Mouse (Mus musculus): Measurements from ENCODE around the gene Rab37. TPM values are rescaled to one million over a fixed set of nuclear protein-coding genes. Genes with fewer than 3 reads are reported as not detected.

Gene Rab37
- total RNA-seq, 2 experiments from 2014 or later: 3.3 to 3.4 TPM

DNA sequence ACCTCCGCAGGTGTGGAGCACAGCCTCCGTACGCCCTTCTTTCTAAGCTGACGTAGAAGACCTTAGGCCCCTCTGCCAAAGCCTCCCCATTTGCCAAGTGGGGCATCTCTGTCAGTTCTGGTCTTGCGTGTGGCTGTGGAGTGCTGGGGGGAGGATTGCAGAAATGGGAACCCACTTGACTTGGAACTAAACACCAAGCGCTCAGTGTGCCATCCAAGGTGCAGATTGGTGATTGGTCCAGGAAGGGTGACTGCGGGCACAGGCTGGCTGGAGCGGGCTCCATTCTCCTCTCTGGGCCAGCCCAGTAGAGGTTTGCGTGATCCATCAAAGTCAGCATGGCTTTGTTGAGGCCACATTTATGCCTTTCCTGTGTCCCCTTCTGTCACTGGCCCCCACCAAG lies 111.5 kb downstream of the Rab37 start:
- H3K27ac ChIP-seq: no peak overlapping the region
- H3K4me3 ChIP-seq: no peak overlapping the region
- TF ChIP-seq CTCF (conservative IDR thresholded peaks at IDR 0.05): no peak
- DNase-seq (ENCODE audit: low spot score in 2 of 2): no peak

DNA sequence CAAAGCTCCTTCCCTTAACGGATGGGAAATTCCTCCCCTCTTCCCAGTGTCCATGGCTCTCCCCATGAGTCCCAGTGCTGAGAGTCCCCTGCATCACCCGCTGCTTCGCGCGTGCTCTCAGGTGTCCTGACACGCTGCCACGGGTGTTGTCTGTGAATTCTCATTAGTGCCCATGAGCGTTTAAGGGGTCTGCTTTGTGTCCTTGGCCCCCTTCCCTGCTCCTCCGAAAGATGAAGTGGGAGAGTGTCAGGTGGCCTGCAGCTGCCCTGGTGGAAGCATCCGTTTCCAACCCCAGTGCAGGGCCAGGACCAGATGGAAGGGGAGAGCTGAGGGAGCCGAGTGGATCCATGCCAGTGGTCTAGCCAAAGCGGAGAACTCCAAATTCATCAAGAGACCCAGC lies 116.9 kb downstream of the Rab37 start:
- no peak for TF ChIP-seq CTCF (conservative IDR thresholded peaks at IDR 0.05)
- no peak for DNase-seq (ENCODE audit: low spot score in 2 of 2)
- no peak overlapping the region for H3K4me3 ChIP-seq
- H3K27ac ChIP-seq: peak overlapping the region; percentile 28; the same call in 1 of the 2 replicates

DNA sequence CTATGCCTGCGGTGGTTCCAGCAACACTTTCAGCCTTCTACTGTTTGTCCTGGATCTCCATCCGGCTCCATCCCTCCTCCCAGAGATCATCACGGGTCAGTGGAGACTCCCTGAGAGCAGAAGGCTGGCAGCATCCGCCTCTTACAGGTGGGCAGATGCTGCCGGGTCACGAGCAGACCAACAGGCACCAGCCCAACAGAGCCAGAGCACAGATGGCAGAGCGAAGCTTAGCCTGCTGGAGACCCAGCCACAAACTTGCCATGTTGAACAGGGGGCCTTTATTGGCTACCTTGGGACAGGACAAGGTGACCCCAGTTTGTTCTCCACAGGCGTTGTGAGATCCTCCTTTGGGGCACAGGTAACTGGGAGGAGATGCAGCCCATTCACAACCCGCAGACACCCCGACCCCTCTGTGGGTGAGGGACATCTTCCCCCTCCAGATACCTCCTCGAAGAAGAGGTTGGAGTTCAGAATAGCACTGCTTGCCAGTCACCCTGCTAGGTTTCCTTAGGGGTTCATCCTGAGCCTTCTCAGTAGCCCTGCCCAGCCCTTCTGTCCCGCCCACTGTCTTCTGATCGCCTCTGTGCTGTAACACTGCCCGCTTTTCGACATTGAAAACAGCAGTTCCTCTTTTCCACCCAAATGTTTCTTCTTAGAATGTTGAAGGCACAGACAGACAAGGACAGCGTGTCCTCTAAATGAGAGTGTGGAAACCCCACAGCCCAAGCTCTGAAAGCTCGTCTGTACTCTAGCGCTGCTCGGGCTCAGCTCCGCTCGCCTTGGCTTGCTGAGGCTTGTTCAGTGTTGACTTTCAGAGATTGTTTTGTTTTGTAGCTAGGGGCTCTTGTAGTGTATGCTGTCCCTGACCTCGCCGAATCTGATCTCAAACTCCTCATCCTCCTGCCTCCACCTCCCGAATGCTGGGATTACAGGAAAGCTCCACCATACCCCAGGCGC lies 117.8 kb downstream of the Rab37 start:
- no peak overlapping the region for H3K4me3 ChIP-seq
- H3K27ac ChIP-seq: peak overlapping the region; percentile 34
- no peak for DNase-seq (ENCODE audit: low spot score in 2 of 2)
- no peak for TF ChIP-seq CTCF (conservative IDR thresholded peaks at IDR 0.05)

DNA sequence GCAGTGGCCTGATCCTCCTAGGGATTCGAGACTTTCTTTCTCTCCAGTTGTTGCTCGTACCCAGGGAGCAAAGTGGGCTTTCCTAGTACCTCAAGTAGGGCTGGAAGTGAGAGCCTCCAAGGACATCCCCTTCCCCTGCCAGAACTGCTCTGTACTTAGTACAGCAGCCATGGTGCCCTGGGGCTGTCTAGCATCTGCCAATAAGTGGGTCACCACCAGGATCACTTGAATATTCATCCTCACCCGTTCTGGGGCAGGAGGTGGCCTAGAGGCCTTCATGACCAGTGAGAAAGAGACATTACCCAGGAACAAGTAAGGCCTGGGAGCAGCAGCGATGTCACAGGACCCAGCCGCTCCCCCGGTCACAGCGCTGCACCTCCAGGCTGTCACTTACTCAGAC lies 118.7 kb downstream of the Rab37 start:
- H3K27ac ChIP-seq: peak overlapping the region; percentile 34
- DNase-seq (ENCODE audit: low spot score in 2 of 2): no peak
- no peak for TF ChIP-seq CTCF (conservative IDR thresholded peaks at IDR 0.05)
- H3K4me3 ChIP-seq: no peak overlapping the region

Other genes with a start within 250 kb of the Rab37 start
- gene Gprc5c, start 240.3 kb upstream of the Rab37 start, total RNA-seq (2021): 1 to 10 TPM; 4.7 to 5.4 TPM
- gene Cd300a, start 201.4 kb upstream of the Rab37 start, total RNA-seq (2021): under 1 TPM; 0.36 to 0.42 TPM
- gene Cd300lb, start 157.0 kb upstream of the Rab37 start, total RNA-seq (2021): under 1 TPM in 1 of 2 experiments, not detected in 1; 0.12 TPM
- not detected for gene Cd300c, start 122.3 kb upstream of the Rab37 start, total RNA-seq (2021)
- gene Cd300ld, start 101.5 kb upstream of the Rab37 start, total RNA-seq (2021): not detected
- gene Cd300c2, start 89.6 kb upstream of the Rab37 start, total RNA-seq (2021): 1 to 10 TPM; 4.1 to 4.5 TPM
- gene Cd300ld2, start 75.2 kb upstream of the Rab37 start, total RNA-seq (2021): not detected
- gene Cd300ld4, start 64.4 kb upstream of the Rab37 start, total RNA-seq (2021): 1 to 10 TPM; 1.0 to 1.7 TPM
- gene Cd300ld5, start 53.7 kb upstream of the Rab37 start, total RNA-seq (2021): 1 to 10 TPM in 1 of 2 experiments, under 1 TPM in 1; 0.87 to 1.0 TPM
- under 1 TPM in 1 of 2 experiments, not detected in 1; 0.87 TPM for gene Cd300ld3, start 43.0 kb upstream of the Rab37 start, total RNA-seq (2021)
- gene Cd300e, start 29.3 kb upstream of the Rab37 start, total RNA-seq (2021): under 1 TPM in 1 of 2 experiments, not detected in 1; 0.18 TPM
- gene Cd300lf, start 42.6 kb downstream of the Rab37 start, total RNA-seq (2021): under 1 TPM; 0.38 to 0.49 TPM
- 10 to 100 TPM; 67.3 to 74.6 TPM for gene Slc9a3r1, start 71.9 kb downstream of the Rab37 start, total RNA-seq (2021)
- gene Tmem104, start 96.1 kb downstream of the Rab37 start, total RNA-seq (2021): 10 to 100 TPM; 18.1 to 20.1 TPM
- gene Nat9, start 96.4 kb downstream of the Rab37 start, total RNA-seq (2021): 10 to 100 TPM; 20.5 to 20.6 TPM
- 10 to 100 TPM; 47.4 to 47.5 TPM for gene Grin2c, start 175.8 kb downstream of the Rab37 start, total RNA-seq (2021)
- gene Fdxr, start 185.6 kb downstream of the Rab37 start, total RNA-seq (2021): 10 to 100 TPM; 22.4 to 22.5 TPM
- 10 to 100 TPM; 13.2 to 15.1 TPM for gene Fads6, start 206.2 kb downstream of the Rab37 start, total RNA-seq (2021)
- gene Otop2, start 215.7 kb downstream of the Rab37 start, total RNA-seq (2021): under 1 TPM; 0.51 to 0.59 TPM
- gene Ush1g, start 230.6 kb downstream of the Rab37 start, total RNA-seq (2021): under 1 TPM; 0.37 to 0.64 TPM
- under 1 TPM in 1 of 2 experiments, not detected in 1; 0.20 TPM for gene Otop3, start 243.3 kb downstream of the Rab37 start, total RNA-seq (2021)